Mouse (Mus musculus) heart, adult 2 months (tissue): ENCODE results near the gene Hrc.
A peak's percentile ranks its signal among the peaks of the same experiment; 100 is the strongest.

ENCODE experiments used
- CTCF ChIP-seq: fragments of 200-600 bp; IDR thresholded peaks from 2 replicates; pipeline ENCODE4 v1.8.1; 2022; ENCODE audit warnings: antibody characterized with exemption, mild to moderate bottlenecking, moderate library complexity
- EP300 ChIP-seq: fragments of 200-500 bp; IDR thresholded peaks from 2 replicates; pipeline ENCODE4 v1.6.1; 2011; ENCODE audit warnings: low read depth, low read length, control low read depth; ENCODE audit not compliant: insufficient read depth
- POLR2A ChIP-seq: fragments of 200-500 bp; IDR thresholded peaks from 2 replicates; pipeline ENCODE4 v1.6.1; 2011; ENCODE audit warnings: mild to moderate bottlenecking, low read depth, low read length, control low read depth; ENCODE audit not compliant: insufficient read depth

GRCm38 (mm10) chr7:45333431-45333982 lies 1.6 kb upstream of the Hrc start, which contains the start of gene Trpm4:
- TF ChIP-seq POLR2A = peak; percentile 78
- 0 out of 2 replicates have a peak, but pooled peaks have one; percentile 16 for TF ChIP-seq EP300
- TF ChIP-seq CTCF = no peak
